Mouse (Mus musculus): ENCODE data around the gene Cenpb. TPM values are rescaled to one million over a fixed set of nuclear protein-coding genes. Genes with fewer than 3 reads are reported as not detected.

Gene Cenpb
- total RNA-seq, 1 experiment from 2014 or later, result 66.5 TPM

- DNase-seq, result no peak
These were observed 16.9 kb upstream of the Cenpb start for GRCm38 (mm10) chr2:131196606-131197316.

- no peak for DNase-seq
These were observed 11.1 kb upstream of the Cenpb start for GRCm38 (mm10) chr2:131191005-131191390.

DNA sequence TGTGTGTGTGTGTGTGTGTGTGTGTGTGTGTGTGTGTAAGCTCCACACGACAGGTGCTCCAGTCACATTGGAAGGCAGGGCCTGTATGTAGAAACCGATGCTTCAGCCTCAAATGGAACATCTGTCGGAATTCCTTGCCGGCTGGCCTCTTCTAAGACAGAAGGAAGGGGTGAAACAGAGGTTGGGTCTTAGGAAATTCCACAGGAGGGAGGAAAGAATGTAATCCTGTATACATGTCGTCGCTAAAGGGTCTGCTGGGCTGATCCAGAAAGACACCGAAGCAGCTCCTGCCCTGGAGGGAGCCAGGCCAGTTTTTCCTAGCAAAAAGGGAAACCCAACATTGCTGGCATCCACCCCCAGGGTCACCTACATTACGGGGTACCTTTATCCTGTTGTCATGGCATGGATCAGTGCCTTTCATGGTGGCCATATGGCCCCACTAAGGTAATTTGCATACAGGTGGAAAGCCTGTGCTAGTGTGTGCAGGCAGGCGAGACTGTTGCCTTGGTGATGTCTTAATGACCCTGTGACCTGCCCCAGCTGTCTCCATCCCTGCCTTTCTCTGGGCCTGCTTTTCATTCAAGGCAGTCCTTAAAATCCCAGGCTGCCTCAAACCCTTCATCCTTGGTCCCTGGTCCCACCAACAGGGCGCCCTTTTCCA, 10.6 kb upstream of the Cenpb start:
- no peak for DNase-seq

GRCm38 (mm10) chr2:131189521-131190309, 9.8 kb upstream of the Cenpb start:
- DNase-seq, result no peak

- DNase-seq, result no peak
These were observed 8.4 kb upstream of the Cenpb start for GRCm38 (mm10) chr2:131188311-131188710.

- DNase-seq, result no peak
These were observed 7.7 kb upstream of the Cenpb start for GRCm38 (mm10) chr2:131187602-131187922.

DNA sequence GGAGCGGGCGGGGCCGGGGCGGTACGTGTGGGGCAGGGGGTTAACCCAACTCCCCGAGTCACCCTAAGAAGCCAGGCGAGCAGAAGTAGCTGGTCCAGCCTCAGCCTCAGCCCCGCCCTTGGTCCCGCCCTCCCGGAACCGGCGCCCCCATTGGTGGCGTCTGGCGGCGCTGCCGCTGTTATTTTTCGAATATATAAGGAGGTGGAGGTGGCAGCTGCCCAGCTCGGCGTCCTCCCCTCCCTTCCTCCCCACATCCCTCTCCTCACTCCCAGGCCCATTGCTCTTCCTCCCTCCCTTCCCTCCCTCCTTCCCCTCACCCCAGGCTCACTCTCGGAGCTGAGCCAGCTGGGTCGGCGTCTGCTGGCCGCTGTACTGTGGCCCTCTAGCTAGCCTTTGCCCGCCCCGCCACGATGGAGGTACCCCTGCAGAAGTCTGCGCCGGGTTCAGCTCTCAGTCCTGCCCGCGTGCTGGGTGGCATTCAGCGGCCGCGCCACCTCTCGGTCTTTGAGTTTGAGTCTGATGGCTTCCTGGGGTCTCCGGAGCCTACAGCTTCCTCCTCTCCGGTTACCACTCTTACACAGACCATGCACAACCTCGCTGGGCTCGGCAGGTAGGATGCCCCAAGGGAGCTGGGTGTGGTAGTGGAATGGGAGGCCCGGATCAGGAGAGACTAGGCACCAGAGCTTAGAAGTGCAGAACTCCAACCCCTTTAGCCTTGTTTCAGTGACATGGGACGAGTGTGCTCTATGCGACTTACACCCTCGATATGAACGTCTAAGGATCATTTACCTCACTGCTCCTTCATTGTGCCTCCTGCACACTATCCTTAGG, 7.1 kb upstream of the Cenpb start, which contains the start of the genes Cdc25b and Spef1:
Gene Cdc25b, plus strand, starts transcription at position 179 of the 831 bp plus-strand sequence.
Gene Spef1, minus strand, starts transcription at position 512 of the 831 bp plus-strand sequence.
- DNase-seq, result peak; percentile 86

DNA sequence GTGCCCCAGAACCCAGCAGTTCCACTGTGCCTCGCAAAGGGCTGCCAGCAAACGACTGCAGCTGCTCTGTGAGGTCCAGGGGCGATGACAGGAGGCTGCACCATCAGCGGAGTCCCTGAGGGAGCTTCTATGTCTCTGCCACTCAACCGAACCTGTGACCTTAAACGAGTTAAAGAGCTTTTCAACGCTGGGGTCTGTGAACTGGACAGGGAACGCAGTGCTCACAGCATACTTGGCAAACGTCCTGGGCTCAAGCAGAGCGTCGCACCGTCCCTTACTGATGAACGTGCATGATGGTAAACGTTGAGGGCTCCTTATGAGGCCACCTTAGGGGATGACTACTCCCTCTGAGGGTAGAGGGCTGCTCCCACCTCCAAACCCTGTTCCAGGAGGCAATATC, 6.5 kb upstream of the Cenpb start:
- no peak for DNase-seq

GRCm38 (mm10) chr2:131179246-131179886, 501 bp downstream of the Cenpb start:
- peak; percentile 49 for DNase-seq

- DNase-seq, result peak; percentile 13
These were observed 1.0 kb downstream of the Cenpb start for GRCm38 (mm10) chr2:131178828-131179245.

GRCm38 (mm10) chr2:131177932-131178331, 1.9 kb downstream of the Cenpb start:
- DNase-seq, result no peak

- DNase-seq, result no peak
These were observed 3.4 kb downstream of the Cenpb start for GRCm38 (mm10) chr2:131176491-131176890.

DNA sequence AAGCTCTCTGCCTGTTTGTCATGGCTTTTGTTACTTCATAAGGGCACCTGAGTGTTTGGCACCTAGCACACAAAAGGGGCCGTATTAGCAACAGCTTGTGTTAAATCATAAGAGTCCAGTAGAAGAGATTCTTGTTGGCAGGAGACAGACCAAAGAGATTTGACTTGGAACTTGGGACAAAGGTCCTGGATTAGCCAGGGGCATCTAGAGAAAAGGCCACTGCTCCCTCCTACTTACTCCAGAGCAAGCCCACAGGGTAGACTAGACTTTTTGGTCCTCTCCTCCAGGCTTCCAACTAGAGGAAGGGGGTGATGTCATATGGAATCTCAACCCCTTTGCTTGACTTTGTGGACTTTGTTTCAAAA, 3.9 kb downstream of the Cenpb start:
- no peak for DNase-seq

DNA sequence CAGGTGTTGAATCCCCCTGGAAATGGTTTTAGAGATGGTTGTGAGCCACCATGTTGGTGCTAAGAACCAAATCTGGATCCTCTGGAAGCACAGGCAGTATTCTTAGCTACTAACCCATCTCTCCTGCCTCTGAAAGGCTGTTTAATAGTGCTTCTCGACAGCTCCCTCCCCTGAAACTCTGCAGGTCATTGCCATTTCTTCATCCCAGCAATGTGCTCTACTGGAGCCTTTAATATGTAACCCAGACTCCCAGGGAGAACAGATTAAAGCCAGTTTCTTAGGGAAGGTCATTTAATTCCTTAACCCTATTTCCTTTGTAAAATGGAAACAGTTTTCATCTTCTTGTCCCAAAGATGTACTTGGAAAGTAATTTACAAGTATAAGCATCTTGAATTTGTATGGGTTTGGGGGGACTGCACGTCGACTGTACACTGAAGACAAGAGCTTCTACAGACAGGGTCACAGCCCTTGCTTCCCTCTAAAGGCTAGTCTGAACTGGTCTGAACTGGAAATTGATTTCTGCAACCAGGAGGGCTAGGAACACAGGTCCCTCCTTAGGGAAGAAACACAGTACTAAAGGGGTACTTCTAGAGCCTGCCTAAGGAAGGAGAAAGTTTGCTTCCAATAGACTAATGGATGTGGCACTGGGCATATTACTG, 4.5 kb downstream of the Cenpb start:
- no peak for DNase-seq

DNA sequence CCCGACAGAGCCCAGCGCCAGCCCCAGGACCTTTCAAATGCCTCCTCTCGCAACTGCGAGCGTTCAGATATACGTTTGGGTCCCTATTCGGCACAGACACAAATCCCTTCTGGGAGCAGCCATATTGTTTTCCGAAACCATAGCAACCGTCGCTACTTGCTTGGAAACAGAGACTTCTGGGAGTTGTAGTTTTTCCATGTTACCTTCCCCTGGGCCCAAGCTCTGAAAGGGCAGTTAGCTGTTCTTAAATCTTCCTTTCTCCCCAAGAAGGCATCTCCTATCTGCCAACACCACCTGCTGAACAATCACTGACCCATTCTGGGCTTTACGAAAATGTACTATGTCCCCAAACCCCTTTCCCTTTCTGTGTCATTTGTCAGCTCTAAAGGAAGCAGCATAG, 5.2 kb downstream of the Cenpb start:
- DNase-seq, result peak; percentile 24

DNA sequence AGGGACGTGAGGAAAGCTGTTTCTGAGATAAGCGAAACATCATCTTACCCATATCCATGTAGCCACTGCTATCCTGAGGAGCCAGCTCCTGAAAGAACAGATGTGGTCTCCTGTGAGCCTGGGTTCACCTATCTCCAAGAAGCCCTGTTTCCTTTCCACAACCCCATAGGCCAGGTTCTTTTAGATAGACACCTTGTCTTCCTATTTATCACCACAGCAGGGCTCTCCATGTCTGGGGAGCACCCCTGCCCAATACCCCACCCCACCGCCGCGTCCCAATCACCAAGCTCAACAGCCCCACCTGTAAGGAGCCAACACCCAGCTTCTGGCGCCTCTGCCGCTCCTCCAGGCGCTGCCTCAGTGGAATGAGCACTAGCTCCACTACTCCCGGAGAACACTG, 7.5 kb downstream of the Cenpb start:
- DNase-seq, result no peak

GRCm38 (mm10) chr2:131171401-131172104, 8.3 kb downstream of the Cenpb start:
- DNase-seq, result peak; percentile 78

DNA sequence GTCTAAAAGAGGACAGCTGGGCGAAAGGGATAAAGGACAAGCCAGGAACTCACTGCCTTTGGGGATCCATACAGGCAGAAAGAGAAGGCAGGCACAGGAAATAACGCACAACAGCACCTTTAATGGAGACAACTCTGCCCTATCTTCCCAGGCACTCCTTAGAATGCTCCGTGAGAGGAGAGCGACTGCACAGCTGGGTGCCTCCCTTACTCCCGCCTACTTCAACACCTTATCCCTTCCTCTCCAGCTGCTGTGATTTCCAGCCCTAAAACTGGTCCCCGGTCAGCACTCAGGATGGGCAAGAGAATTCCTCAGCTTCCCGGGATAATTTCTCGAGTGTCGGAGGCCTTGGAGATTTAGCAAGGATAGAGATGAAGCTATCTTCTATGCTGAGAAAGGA, 8.9 kb downstream of the Cenpb start:
- no peak for DNase-seq

GRCm38 (mm10) chr2:131168914-131169313, 11.0 kb downstream of the Cenpb start:
- no peak for DNase-seq

DNA sequence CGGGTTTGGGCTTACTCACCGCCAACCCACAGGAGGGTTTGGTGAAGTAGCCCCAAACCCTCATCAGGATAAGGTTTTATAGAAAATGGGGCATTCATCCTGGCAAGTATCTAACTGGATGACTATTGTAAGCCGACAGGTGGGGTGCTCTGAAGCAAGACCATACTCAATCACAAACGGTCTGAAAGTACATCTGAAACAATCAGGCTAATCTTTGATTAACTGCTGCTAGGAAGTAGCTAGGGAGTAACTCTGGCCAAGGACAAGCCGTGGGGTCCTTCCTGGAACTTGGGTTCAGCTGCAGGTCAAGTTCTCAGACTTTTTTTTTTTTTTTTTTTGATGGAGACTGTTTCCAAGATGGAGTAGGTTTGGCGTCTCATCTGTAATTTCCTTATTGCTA, 11.9 kb downstream of the Cenpb start:
- no peak for DNase-seq

DNA sequence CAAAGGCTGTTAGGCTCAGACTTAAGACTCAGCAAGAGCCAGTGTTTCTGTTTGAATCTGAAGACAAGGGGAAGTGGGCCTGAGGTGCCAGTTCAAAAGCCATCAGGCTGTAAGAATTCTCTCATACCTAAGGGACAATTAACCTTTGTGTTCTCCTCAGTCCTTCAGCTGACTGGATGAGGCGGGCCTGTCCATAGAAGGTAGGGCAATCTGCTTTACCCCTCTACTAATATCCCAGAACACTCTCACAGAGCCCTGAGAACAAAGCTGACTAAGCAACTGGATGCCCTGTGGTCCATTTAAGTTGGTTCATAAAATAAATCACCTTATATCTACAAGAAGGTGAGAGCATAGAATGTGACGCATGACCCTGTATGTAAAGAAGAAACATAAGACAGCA, 13.7 kb downstream of the Cenpb start:
- no peak for DNase-seq

All from adrenal gland, postnatal 25 days (tissue).